Mouse (Mus musculus) MEL (cell line): Measurements from ENCODE around the gene Csnk1g2. TPM values are rescaled to one million over a fixed set of nuclear protein-coding genes. Genes with fewer than 3 reads are reported as not detected.

Source experiments
- DNase-seq: peaks from one replicate; pipeline ENCODE4 v3.0.0; 2011; ENCODE audit warnings: low read depth, low spot score
- H3K27ac ChIP-seq: 2 replicates; pipeline ENCODE4 v1.5.1; 2012; ENCODE audit warnings: low read depth, mild to moderate bottlenecking, control low read depth, low read length, moderate library complexity; ENCODE audit not compliant: control insufficient read depth
- H3K27me3 ChIP-seq, 2 experiments: fragments of 150-350 bp in 1 of 2; sonication (generic) in 1 of 2; 2 replicates each; pipeline ENCODE4 v1.6.1; 2012; ENCODE audit warnings: low read length in 2 of 2, mild to moderate bottlenecking in 2 of 2, improper control_type of control experiment in 1 of 2, moderate library complexity in 1 of 2; ENCODE audit not compliant: insufficient read depth in 2 of 2, control insufficient read depth in 1 of 2
- H3K36me3 ChIP-seq, 2 experiments: 2 replicates each; pipeline ENCODE4 v1.6.1; 2012 to 2014; ENCODE audit warnings: low read length in 2 of 2, improper control_type of control experiment in 1 of 2, inconsistent platforms in 1 of 2, mild to moderate bottlenecking in 1 of 2; ENCODE audit not compliant: insufficient read depth in 2 of 2, control insufficient read depth in 1 of 2
- H3K4me1 ChIP-seq, 2 experiments: fragments of 150-350 bp in 1 of 2; sonication (generic) in 1 of 2; 2 replicates each; pipeline ENCODE4 v1.6.1; 2012; ENCODE audit warnings: low read length in 2 of 2, improper control_type of control experiment in 1 of 2, mild to moderate bottlenecking in 1 of 2; ENCODE audit not compliant: insufficient read depth in 2 of 2, control insufficient read depth in 1 of 2
- H3K4me3 ChIP-seq, 2 experiments: fragments of 150-350 bp in 1 of 2; sonication (generic) in 1 of 2; 2 replicates each; pipeline ENCODE4 v1.5.1; 2012; ENCODE audit warnings: low read depth in 2 of 2, low read length in 2 of 2, mild to moderate bottlenecking in 2 of 2, moderate library complexity in 2 of 2, control low read depth in 1 of 2, improper control_type of control experiment in 1 of 2; ENCODE audit not compliant: control insufficient read depth in 1 of 2, insufficient read depth in 1 of 2
- H3K79me2 ChIP-seq: 2 replicates; pipeline ENCODE4 v1.6.1; 2012; ENCODE audit warnings: mild to moderate bottlenecking, low read length, moderate library complexity; ENCODE audit not compliant: control insufficient read depth, poor library complexity, insufficient read depth
- H3K9ac ChIP-seq: 2 replicates; pipeline ENCODE4 v1.6.1; 2012; ENCODE audit warnings: low read depth, mild to moderate bottlenecking, control low read depth, low read length, moderate library complexity; ENCODE audit not compliant: control insufficient read depth, poor library complexity, severe bottlenecking
- H3K9me3 ChIP-seq: fragments of 150-350 bp; sonication (generic); replicated peaks from 2 replicates; pipeline ENCODE4 v1.6.1; 2012; ENCODE audit warnings: mild to moderate bottlenecking, low read length, improper control_type of control experiment, moderate library complexity; ENCODE audit not compliant: insufficient read depth
- ELF1 ChIP-seq: IDR thresholded peaks from 2 replicates; pipeline ENCODE4 v1.6.1; 2014; ENCODE audit warnings: low read depth, mild to moderate bottlenecking, inconsistent platforms, low read length, improper control_type of control experiment, moderate library complexity
- HCFC1 ChIP-seq: IDR thresholded peaks from 2 replicates; pipeline ENCODE4 v1.6.1; 2012; ENCODE audit warnings: low read depth, mild to moderate bottlenecking, inconsistent platforms, low read length, improper control_type of control experiment, moderate library complexity
- KAT2A ChIP-seq: conservative IDR thresholded peaks from 2 replicates; pipeline ENCODE4 v1.6.1; 2012; ENCODE audit warnings: low read depth, low read length, improper control_type of control experiment, inconsistent platforms
- MAFK ChIP-seq: IDR thresholded peaks from 2 replicates; pipeline ENCODE4 v1.6.1; 2011; ENCODE audit warnings: low read depth, mild to moderate bottlenecking, low read length, improper control_type of control experiment, borderline replicate concordance
- MAX ChIP-seq: IDR thresholded peaks from 2 replicates; pipeline ENCODE4 v1.6.1; 2011; ENCODE audit warnings: low read length, improper control_type of control experiment
- MAZ ChIP-seq: IDR thresholded peaks from 2 replicates; pipeline ENCODE4 v1.6.1; 2012; ENCODE audit warnings: low read depth, mild to moderate bottlenecking, inconsistent platforms, low read length, improper control_type of control experiment
- MEF2A ChIP-seq: IDR thresholded peaks from 2 replicates; pipeline ENCODE4 v1.6.1; 2014; ENCODE audit warnings: low read depth, mild to moderate bottlenecking, inconsistent platforms, low read length, improper control_type of control experiment; ENCODE audit not compliant: poor library complexity, insufficient replicate concordance, severe bottlenecking; ENCODE audit errors: extremely low read depth
- MYC ChIP-seq: IDR thresholded peaks from 2 replicates; pipeline ENCODE4 v1.6.1; 2011; ENCODE audit warnings: low read depth, mild to moderate bottlenecking, low read length, improper control_type of control experiment, moderate library complexity
- NELFE ChIP-seq: IDR thresholded peaks from 2 replicates; pipeline ENCODE4 v1.6.1; 2011; ENCODE audit warnings: low read depth, low read length, improper control_type of control experiment
- POLR2AphosphoS2 ChIP-seq: IDR thresholded peaks from 2 replicates; pipeline ENCODE4 v1.6.1; 2011; ENCODE audit warnings: low read length, improper control_type of control experiment
- POLR2AphosphoS5 ChIP-seq: IDR thresholded peaks from 2 replicates; pipeline ENCODE4 v1.6.1; 2012; ENCODE audit warnings: low read depth, borderline replicate concordance, mild to moderate bottlenecking, inconsistent platforms, low read length, moderate library complexity, mixed read lengths
- RAD21 ChIP-seq: IDR thresholded peaks from 2 replicates; pipeline ENCODE4 v1.6.1; 2011; ENCODE audit warnings: mild to moderate bottlenecking, low read depth, low read length, improper control_type of control experiment
- SIN3A ChIP-seq: IDR thresholded peaks from 2 replicates; pipeline ENCODE4 v1.6.1; 2012; ENCODE audit warnings: low read length, improper control_type of control experiment, inconsistent platforms
- TAL1 ChIP-seq: IDR thresholded peaks from 2 replicates; pipeline ENCODE4 v1.6.1; 2012; ENCODE audit warnings: mild to moderate bottlenecking, inconsistent platforms, low read length, moderate library complexity, mixed read lengths
- TBP ChIP-seq: IDR thresholded peaks from 2 replicates; pipeline ENCODE4 v1.8.0; 2011; ENCODE audit warnings: low read depth, low read length, improper control_type of control experiment
- TCF12 ChIP-seq: IDR thresholded peaks from 2 replicates; pipeline ENCODE4 v1.6.1; 2014; ENCODE audit warnings: low read depth, mild to moderate bottlenecking, inconsistent platforms, low read length, improper control_type of control experiment, moderate library complexity
- UBTF ChIP-seq: IDR thresholded peaks from 2 replicates; pipeline ENCODE4 v1.6.1; 2012; ENCODE audit warnings: low read depth, mild to moderate bottlenecking, inconsistent platforms, low read length, improper control_type of control experiment, moderate library complexity, borderline replicate concordance; ENCODE audit not compliant: insufficient read depth
- USF2 ChIP-seq, 2 experiments: IDR thresholded peaks; 2 replicates each; pipeline ENCODE4 v1.6.1; 2011 to 2012; ENCODE audit warnings: improper control_type of control experiment in 2 of 2, low read length in 2 of 2, borderline replicate concordance in 1 of 2, inconsistent platforms in 1 of 2, low read depth in 1 of 2, mild to moderate bottlenecking in 1 of 2; ENCODE audit not compliant: insufficient read depth in 1 of 2
- ZKSCAN1 ChIP-seq: IDR thresholded peaks from 2 replicates; pipeline ENCODE4 v1.6.1; 2012; ENCODE audit warnings: low read depth, mild to moderate bottlenecking, inconsistent platforms, low read length, improper control_type of control experiment, moderate library complexity
- ZNF384 ChIP-seq: IDR thresholded peaks from 2 replicates; pipeline ENCODE4 v1.6.1; 2012; ENCODE audit warnings: low read depth, mild to moderate bottlenecking, inconsistent platforms, low read length, improper control_type of control experiment
- polyA plus RNA-seq, 2 experiments: library from polyadenylated mRNA; stranded (reverse) in 1 of 2; unstranded in 1 of 2; fragments of >175 nt in 1 of 2; fragments of >200 nt in 1 of 2; gene quantifications; 2 replicates each; pipeline versions ENCODE4 v1.2.1 to v1.2.4; 2012; ENCODE audit warnings: low replicate concordance in 2 of 2, low read depth in 1 of 2; ENCODE audit not compliant: insufficient read length in 2 of 2, insufficient read depth in 1 of 2, missing spikeins in 1 of 2
- total RNA-seq: library from RNA; depleted of rRNA; stranded (reverse); fragments of 300-350 nt; gene quantifications from 2 replicates; pipeline ENCODE4 v1.2.3, GENCODE M21; 2012

Csnk1g2 gene
- total and polyA plus RNA-seq, 3 experiments, result 132 to 231 TPM; not detected in 1

GRCm38 (mm10) chr10:80614351-80614750 lies 8.3 kb upstream of the Csnk1g2 start (continued):
- TF ChIP-seq UBTF, result no peak

GRCm38 (mm10) chr10:80618181-80618580 lies 4.5 kb upstream of the Csnk1g2 start:
- Histone ChIP-seq H3K36me3 (peaks cover 0 to 2% of the 10 kb centered on the region in 2 experiments; a peak in 1 of 4 replicates), H3K4me1 (peaks cover 0 to 6% of the 10 kb centered on the region in 2 experiments; a peak in 1 of 4 replicates)
- DNase-seq, result no peak

DNA sequence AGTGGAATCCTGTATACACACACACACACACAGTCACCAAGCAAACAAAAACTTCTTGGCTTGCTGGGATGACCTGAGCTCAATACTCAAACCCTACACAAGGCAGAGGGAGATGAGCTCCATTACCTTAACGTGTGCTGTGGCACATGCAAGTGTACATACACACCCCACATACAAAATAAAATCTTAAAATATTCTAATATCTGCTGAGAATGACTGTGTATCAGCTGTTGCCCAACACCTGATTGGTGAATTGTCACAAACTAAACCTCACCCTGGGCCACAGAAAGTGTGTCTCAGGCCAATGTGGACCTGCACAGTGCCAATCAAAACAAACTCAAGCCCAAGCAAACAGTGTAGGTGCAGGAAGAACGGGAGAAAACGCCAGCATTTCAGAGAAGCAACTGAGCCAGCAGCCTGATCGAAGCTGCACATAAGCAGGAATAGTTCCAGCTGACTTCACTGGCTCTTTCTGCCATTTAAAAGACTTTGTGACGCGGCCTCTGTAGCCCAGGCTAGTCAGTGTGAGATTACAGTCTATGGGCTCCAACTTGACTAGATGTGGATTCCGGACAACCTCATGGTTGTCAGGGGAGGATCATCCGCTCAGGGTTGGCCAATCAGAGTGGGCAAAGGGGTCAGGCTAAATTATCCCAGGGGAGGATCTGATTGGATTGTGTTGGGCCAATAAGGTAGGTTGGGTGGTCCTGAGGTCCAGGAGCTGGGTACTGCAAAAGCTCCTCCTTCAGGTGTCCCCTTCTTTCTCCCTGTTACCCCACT lies 3.0 kb upstream of the Csnk1g2 start:
- H3K9me3 ChIP-seq, result no peaks in the 10 kb centered on the region
- H3K27ac ChIP-seq, result no peak overlapping the region
- no peak overlapping the region for H3K9ac ChIP-seq
- DNase-seq, result no peak
- H3K4me3 ChIP-seq, result no peak overlapping the region
- 0 out of 4 replicates have a peak, but pooled peaks cover 0 to 2% of the 10 kb centered on the region in 2 experiments for H3K36me3 ChIP-seq
- H3K79me2 ChIP-seq, result peaks cover 21% of the 10 kb centered on the region
- no peaks in the 10 kb centered on the region for H3K27me3 ChIP-seq
- TF ChIP-seq ELF1 (no peak), MAX (no peak)
- peaks cover 0 to 18% of the 10 kb centered on the region in 2 experiments; a peak in 2 of 4 replicates for H3K4me1 ChIP-seq

More at GRCm38 (mm10) chr10:80618181-80618580, 4.5 kb upstream of the Csnk1g2 start:
- no peak overlapping the region for H3K27ac ChIP-seq
- no peak for TF ChIP-seq MYC
- no peak for TF ChIP-seq KAT2A
- no peak for TF ChIP-seq RAD21
- no peak for TF ChIP-seq MAFK
- no peak for TF ChIP-seq MAZ
- no peak for TF ChIP-seq MEF2A
- TF ChIP-seq TAL1, result no peak
- no peak for TF ChIP-seq ZKSCAN1
- no peak for TF ChIP-seq TCF12
- TF ChIP-seq POLR2AphosphoS2, result no peak
- TF ChIP-seq HCFC1, result no peak
- TF ChIP-seq ZNF384, result no peak
- no peak for TF ChIP-seq POLR2AphosphoS5
- TF ChIP-seq TBP, result no peak
- TF ChIP-seq NELFE, result no peak
- TF ChIP-seq ELF1, result no peak
- TF ChIP-seq SIN3A, result no peak
- TF ChIP-seq USF2 (IDR thresholded peaks at IDR 0.05; ENCODE audit: borderline replicate concordance in 1 of 2, insufficient read depth in 1 of 2, low read depth in 1 of 2, low read length in 2 of 2), result no peak
- H3K4me3 ChIP-seq, result no peak overlapping the region
- no peaks in the 10 kb centered on the region for H3K27me3 ChIP-seq
- no peak overlapping the region for H3K9ac ChIP-seq
- H3K79me2 ChIP-seq, result peaks cover 6% of the 10 kb centered on the region
- no peaks in the 10 kb centered on the region for H3K9me3 ChIP-seq
